Mouse (Mus musculus): ENCODE measurements around the gene Olfr340. TPM values are rescaled to one million over a fixed set of nuclear protein-coding genes. Genes with fewer than 3 reads are reported as not detected.

The Olfr340 gene
- polyA plus RNA-seq (2014; fragmentation: Illumina TruSeq; extraction: RNeasy Lipid Tissue Mini Kit (QIAGEN cat#74804); ENCODE audit: low read depth, low replicate concordance): not detected

DNA sequence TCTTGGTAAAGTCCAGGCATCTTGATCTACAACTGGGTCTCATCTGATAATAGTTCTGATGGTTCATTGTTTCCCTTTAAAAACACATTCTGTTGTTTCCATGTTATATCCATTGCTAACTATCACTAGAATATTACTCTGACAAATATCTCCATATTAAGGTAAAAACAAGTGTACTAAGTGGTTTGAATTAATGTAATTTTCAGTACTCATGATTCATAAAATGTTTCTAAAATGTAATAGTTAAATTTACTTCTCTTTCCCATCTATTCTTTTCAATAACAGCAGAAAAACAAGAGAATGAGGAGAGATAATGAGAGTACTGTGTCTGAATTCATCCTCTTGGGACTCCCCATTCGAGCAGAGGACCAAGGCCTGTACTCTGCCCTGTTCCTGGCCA is at the start of gene Olfr340:
TSS of gene Olfr340 (plus strand) at position 301 of the 400 bp plus-strand sequence.

GRCm38 (mm10) chr2:36418647-36419046 is 33.7 kb upstream of the Olfr340 start, which contains the start of gene Olfr339:
Gene Olfr339, plus strand, starts transcription at chr2:36418947.

GRCm38 (mm10) chr2:36482368-36482767 is 30.0 kb downstream of the Olfr340 start, which contains the start of gene Olfr341:
Gene Olfr341, minus strand, starts transcription at chr2:36482468.

Other genes with a start within 250 kb of the Olfr340 start
- 30.7 TPM for gene Ptgs1, start 222.2 kb upstream of the Olfr340 start, polyA plus RNA-seq (2014; fragmentation: Illumina TruSeq; extraction: RNeasy Lipid Tissue Mini Kit (QIAGEN cat#74804); ENCODE audit: low read depth, low replicate concordance)
- not detected for gene Olfr338, start 79.1 kb upstream of the Olfr340 start, polyA plus RNA-seq (2014; fragmentation: Illumina TruSeq; extraction: RNeasy Lipid Tissue Mini Kit (QIAGEN cat#74804); ENCODE audit: low read depth, low replicate concordance)
- gene Olfr339, start 33.6 kb upstream of the Olfr340 start, polyA plus RNA-seq (2014; fragmentation: Illumina TruSeq; extraction: RNeasy Lipid Tissue Mini Kit (QIAGEN cat#74804); ENCODE audit: low read depth, low replicate concordance): not detected
- gene Olfr341, start 29.9 kb downstream of the Olfr340 start, polyA plus RNA-seq (2014; fragmentation: Illumina TruSeq; extraction: RNeasy Lipid Tissue Mini Kit (QIAGEN cat#74804); ENCODE audit: low read depth, low replicate concordance): not detected
- gene Olfr342, start 72.4 kb downstream of the Olfr340 start, polyA plus RNA-seq (2014; fragmentation: Illumina TruSeq; extraction: RNeasy Lipid Tissue Mini Kit (QIAGEN cat#74804); ENCODE audit: low read depth, low replicate concordance): not detected
- not detected for gene Olfr344, start 114.1 kb downstream of the Olfr340 start, polyA plus RNA-seq (2014; fragmentation: Illumina TruSeq; extraction: RNeasy Lipid Tissue Mini Kit (QIAGEN cat#74804); ENCODE audit: low read depth, low replicate concordance)
- not detected for gene Olfr345, start 187.5 kb downstream of the Olfr340 start, polyA plus RNA-seq (2014; fragmentation: Illumina TruSeq; extraction: RNeasy Lipid Tissue Mini Kit (QIAGEN cat#74804); ENCODE audit: low read depth, low replicate concordance)
- not detected for gene Olfr346, start 233.2 kb downstream of the Olfr340 start, polyA plus RNA-seq (2014; fragmentation: Illumina TruSeq; extraction: RNeasy Lipid Tissue Mini Kit (QIAGEN cat#74804); ENCODE audit: low read depth, low replicate concordance)